Mouse (Mus musculus) central nervous system, embryonic 11.5 days (tissue): ENCODE results near the gene 3830403N18Rik. TPM values are rescaled to one million over a fixed set of nuclear protein-coding genes. Genes with fewer than 3 reads are reported as not detected.

Experiments used
- polyA plus RNA-seq: library from polyadenylated mRNA; depleted of rRNA; stranded (reverse); fragments of >200 nt; gene quantifications from 2 replicates; pipeline ENCODE4 v1.2.3, GENCODE M21; 2012; rRNA removed

3830403N18Rik gene
- 0.55 and 0.70 TPM in 2 replicates for polyA plus RNA-seq

GRCm38 (mm10) chrX:56136336-56136909, at the start of gene 3830403N18Rik:
Gene 3830403N18Rik (plus strand): TSS chrX:56136572.

Other genes starting within 250 kb of the 3830403N18Rik start
- not detected in 2 replicates for gene Gm773, start 76.3 kb downstream of the 3830403N18Rik start, polyA plus RNA-seq
- gene Zfp449, start 209.8 kb downstream of the 3830403N18Rik start, polyA plus RNA-seq: 3.4 and 5.0 TPM in 2 replicates
- gene Smim10l2a, start 238.0 kb downstream of the 3830403N18Rik start, polyA plus RNA-seq: 2.9 and 4.4 TPM in 2 replicates